Mouse (Mus musculus) lung, adult 18-20 months (tissue): ENCODE measurements at regions not wholly inside any gene's neighbourhood (a gene's known extent, or its start where the extent isn't known, plus 50 kb on each side); places are given as distances from the start of the nearest gene placed in this dataset.
A peak's percentile ranks its signal among the peaks of the same experiment; 100 is the strongest.
"Not testable (repeated sequence)": the region's sequence is repeated elsewhere in the genome, so short reads cannot be mapped to it uniquely, and the experiment has no call there.

Source experiments
- DNase-seq, 2 experiments: peaks; one replicate each; pipeline ENCODE4 v3.0.0; 2022; ENCODE audit warnings: mixed read lengths in 2 of 2

GRCm38 (mm10) chr6:41225382-41225781 is 76.7 kb upstream of the Try4 start:
- DNase-seq, result no peak

GRCm38 (mm10) chr6:41218415-41218814 is 83.7 kb upstream of the Try4 start:
- no peak for DNase-seq

- DNase-seq, result no peak
Observed at GRCm38 (mm10) chr6:41215857-41216256, 86.2 kb upstream of the Try4 start.

GRCm38 (mm10) chr6:41205864-41206263 is 96.2 kb upstream of the Try4 start:
- no peak for DNase-seq

GRCm38 (mm10) chr6:41202882-41203281 is 99.2 kb upstream of the Try4 start:
- DNase-seq, result no peak

GRCm38 (mm10) chr6:41202302-41202701 is 99.8 kb upstream of the Try4 start:
- DNase-seq, result no peak

- no peak for DNase-seq
Observed at GRCm38 (mm10) chr6:41194464-41194863, 107.6 kb upstream of the Try4 start.

GRCm38 (mm10) chr6:41191734-41192326 is 110.2 kb upstream of the Try4 start:
- DNase-seq, result no peak

GRCm38 (mm10) chr6:41188910-41189309 is 113.2 kb upstream of the Try4 start:
- no peak for DNase-seq

- no peak for DNase-seq
Observed at GRCm38 (mm10) chr6:41187966-41188365, 114.1 kb upstream of the Try4 start.

- no peak for DNase-seq
Observed at GRCm38 (mm10) chr6:41178896-41179295, 123.2 kb upstream of the Try4 start.

- no peak for DNase-seq
Observed at GRCm38 (mm10) chr6:41178019-41178418, 124.0 kb upstream of the Try4 start.

- no peak for DNase-seq
Observed at GRCm38 (mm10) chr6:41177152-41177551, 124.9 kb upstream of the Try4 start.

- peak in 1 of 2 experiments; percentile 1 for DNase-seq
Observed at GRCm38 (mm10) chr6:41176034-41176433, 126.0 kb upstream of the Try4 start.

GRCm38 (mm10) chr6:41163491-41163890 is 128.2 kb upstream of the 2210010C04Rik start:
- DNase-seq, result no peak

GRCm38 (mm10) chr6:41161693-41162092 is 126.4 kb upstream of the 2210010C04Rik start:
- no peak for DNase-seq

- no peak for DNase-seq
Observed at GRCm38 (mm10) chr6:41152101-41152500, 116.8 kb upstream of the 2210010C04Rik start.

- no peak for DNase-seq
Observed at GRCm38 (mm10) chr6:41151542-41151941, 116.2 kb upstream of the 2210010C04Rik start.

GRCm38 (mm10) chr6:41140916-41141315 is 105.6 kb upstream of the 2210010C04Rik start:
- no peak for DNase-seq

GRCm38 (mm10) chr6:41137401-41137777 is 102.1 kb upstream of the 2210010C04Rik start:
- DNase-seq, result not testable (repeated sequence)

- DNase-seq, result peak in 1 of 2 experiments; percentile 7
Observed at GRCm38 (mm10) chr6:41136717-41137400, 101.5 kb upstream of the 2210010C04Rik start.

- no peak for DNase-seq
Observed at GRCm38 (mm10) chr6:41135160-41135559, 99.9 kb upstream of the 2210010C04Rik start.

GRCm38 (mm10) chr6:41129906-41130305 is 94.6 kb upstream of the 2210010C04Rik start:
- DNase-seq, result no peak

- DNase-seq, result no peak
Observed at GRCm38 (mm10) chr6:41127816-41128215, 92.5 kb upstream of the 2210010C04Rik start.

GRCm38 (mm10) chr6:41126855-41127254 is 91.5 kb upstream of the 2210010C04Rik start:
- DNase-seq, result no peak
